Mouse (Mus musculus) B cell, adult (primary cell): Measurements from ENCODE around the gene Trmt10c. TPM values are rescaled to one million over a fixed set of nuclear protein-coding genes. Genes with fewer than 3 reads are reported as not detected.

Experiments used
- total RNA-seq: library from RNA; stranded (reverse); gene quantifications from 4 replicates; pipeline ENCODE4 v1.2.4, GENCODE M21; 2023; ENCODE audit not compliant: inconsistent age

Gene Trmt10c
- total RNA-seq: 12.1 to 15.2 TPM (median 14.6 TPM) in 4 replicates

GRCm38 (mm10) chr16:56037138-56038010 lies at the start of gene Trmt10c:
TSS of gene Trmt10c (minus strand) at chr16:56037819.

GRCm38 (mm10) chr16:56048038-56048437 lies 10.4 kb upstream of the Trmt10c start, which contains the start of gene Senp7:
TSS of gene Senp7 (plus strand) at chr16:56048338.

GRCm38 (mm10) chr16:56029661-56030082 lies 7.9 kb downstream of the Trmt10c start, which contains the start of gene Pcnp:
TSS of gene Pcnp (minus strand) at chr16:56029739.

Other genes starting within 250 kb of the Trmt10c start
- gene Nfkbiz, start 198.9 kb downstream of the Trmt10c start, total RNA-seq: 80.3 to 97.6 TPM (median 92.2 TPM) in 4 replicates
- gene Nxpe3, start 142.5 kb downstream of the Trmt10c start, total RNA-seq: 23.6 to 25.8 TPM (median 24.3 TPM) in 4 replicates
- gene Cep97, start 103.0 kb downstream of the Trmt10c start, total RNA-seq: 12.1 to 13.0 TPM (median 12.5 TPM) in 4 replicates
- 737 to 828 TPM (median 791 TPM) in 4 replicates for gene Rpl24, start 71.5 kb downstream of the Trmt10c start, total RNA-seq
- gene Zbtb11, start 63.9 kb downstream of the Trmt10c start, total RNA-seq: 39.3 to 45.8 TPM (median 42.1 TPM) in 4 replicates
- 106 to 114 TPM (median 107 TPM) in 4 replicates for gene Pcnp, start 8.1 kb downstream of the Trmt10c start, total RNA-seq
- gene Senp7, start 10.5 kb upstream of the Trmt10c start, total RNA-seq: 84.9 to 88.4 TPM (median 86.0 TPM) in 4 replicates
- 2.2 to 3.4 TPM (median 2.8 TPM) in 4 replicates for gene Impg2, start 166.5 kb upstream of the Trmt10c start, total RNA-seq